Mouse (Mus musculus): Measurements from ENCODE around the gene Kdm2b. TPM values are rescaled to one million over a fixed set of nuclear protein-coding genes. Genes with fewer than 3 reads are reported as not detected.

The Kdm2b gene
- 100 to 1,000 TPM; 140 to 144 TPM for total RNA-seq (2021)

GRCm38 (mm10) chr5:122989551-122990330 lies at the start of gene Kdm2b:
TSS of gene Kdm2b (minus strand) at chr5:122989823.
- peak; percentile 58 for DNase-seq
- intact Hi-C loops (cut with DNase I) = no loop called here

- intact Hi-C loops (cut with DNase I) = no loop called here
- peak; percentile 48 for DNase-seq
Observed at GRCm38 (mm10) chr5:123039120-123039752, 49.6 kb upstream of the Kdm2b start.

GRCm38 (mm10) chr5:123038115-123038514 lies 48.5 kb upstream of the Kdm2b start:
- no peak for DNase-seq
- intact Hi-C loops (cut with DNase I) = no loop called here

- DNase-seq = no peak
- intact Hi-C loops (cut with DNase I) = no loop called here
Observed at GRCm38 (mm10) chr5:123035564-123035963, 45.9 kb upstream of the Kdm2b start.

GRCm38 (mm10) chr5:123035089-123035488 lies 45.5 kb upstream of the Kdm2b start:
- DNase-seq = no peak
- intact Hi-C loops (cut with DNase I) = no loop called here

- DNase-seq = no peak
- intact Hi-C loops (cut with DNase I) = no loop called here
Observed at GRCm38 (mm10) chr5:123033646-123034160, 44.1 kb upstream of the Kdm2b start.

- intact Hi-C loops (cut with DNase I) = no loop called here
- DNase-seq = no peak
Observed at GRCm38 (mm10) chr5:123031312-123031711, 41.7 kb upstream of the Kdm2b start.

GRCm38 (mm10) chr5:123029729-123030128 lies 40.1 kb upstream of the Kdm2b start:
- intact Hi-C loops (cut with DNase I) = no loop called here
- DNase-seq = no peak

GRCm38 (mm10) chr5:123027436-123027835 lies 37.8 kb upstream of the Kdm2b start:
- DNase-seq = no peak
- intact Hi-C loops (cut with DNase I) = no loop called here

GRCm38 (mm10) chr5:123026414-123026813 lies 36.8 kb upstream of the Kdm2b start:
- intact Hi-C loops (cut with DNase I) = no loop called here
- DNase-seq = no peak

- intact Hi-C loops (cut with DNase I) = no loop called here
- DNase-seq = no peak
Observed at GRCm38 (mm10) chr5:123024965-123025573, 35.4 kb upstream of the Kdm2b start.

GRCm38 (mm10) chr5:123024312-123024711 lies 34.7 kb upstream of the Kdm2b start:
- DNase-seq = no peak
- intact Hi-C loops (cut with DNase I) = no loop called here

GRCm38 (mm10) chr5:123023049-123023448 lies 33.4 kb upstream of the Kdm2b start:
- intact Hi-C loops (cut with DNase I) = no loop called here
- DNase-seq = no peak

- intact Hi-C loops (cut with DNase I) = no loop called here
- no peak for DNase-seq
Observed at GRCm38 (mm10) chr5:123021438-123021837, 31.8 kb upstream of the Kdm2b start.

GRCm38 (mm10) chr5:123020426-123020825 lies 30.8 kb upstream of the Kdm2b start:
- intact Hi-C loops (cut with DNase I) = no loop called here
- DNase-seq = no peak

- intact Hi-C loops (cut with DNase I) = no loop called here
- peak; percentile 77 for DNase-seq
Observed at GRCm38 (mm10) chr5:123019336-123020016, 29.9 kb upstream of the Kdm2b start.

- intact Hi-C loops (cut with DNase I) = no loop called here
- no peak for DNase-seq
Observed at GRCm38 (mm10) chr5:123017504-123017903, 27.9 kb upstream of the Kdm2b start.

- no peak for DNase-seq
- intact Hi-C loops (cut with DNase I) = no loop called here
Observed at GRCm38 (mm10) chr5:123015915-123016314, 26.3 kb upstream of the Kdm2b start.

GRCm38 (mm10) chr5:123014753-123015701 lies 25.4 kb upstream of the Kdm2b start, which contains the start of gene Orai1:
TSS of gene Orai1 (plus strand) at chr5:123015074.
- peak; percentile 98 for DNase-seq
- intact Hi-C loops (cut with DNase I) = no loop called here
